Mouse (Mus musculus) heart, adult 9 months (tissue): ENCODE data around the gene Vmp1.

ENCODE experiments used
- DNase-seq, 2 experiments: peaks; one replicate each; pipeline ENCODE4 v3.0.0; 2022; ENCODE audit warnings: low spot score in 2 of 2

The Vmp1 gene

DNA sequence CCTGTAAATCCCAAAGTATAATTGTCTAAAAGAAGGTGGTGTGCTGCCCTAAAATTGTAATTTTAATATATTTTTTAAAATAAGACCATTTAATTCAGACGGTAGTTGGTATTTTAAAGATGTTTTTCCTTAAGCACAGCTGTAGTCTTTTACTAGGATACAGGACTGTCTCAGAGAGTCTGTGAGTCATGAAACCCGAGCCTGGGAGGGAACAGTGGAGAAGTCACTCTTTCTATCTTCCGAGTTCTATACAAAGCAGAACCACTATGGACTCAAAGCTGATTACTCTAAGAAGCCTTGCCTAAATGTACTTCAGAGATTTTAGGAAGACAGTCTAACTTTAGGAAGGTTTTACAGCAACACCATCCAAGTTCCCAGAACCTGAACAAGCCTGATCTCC is 81.5 kb downstream of the Vmp1 start:
- no peak for DNase-seq

DNA sequence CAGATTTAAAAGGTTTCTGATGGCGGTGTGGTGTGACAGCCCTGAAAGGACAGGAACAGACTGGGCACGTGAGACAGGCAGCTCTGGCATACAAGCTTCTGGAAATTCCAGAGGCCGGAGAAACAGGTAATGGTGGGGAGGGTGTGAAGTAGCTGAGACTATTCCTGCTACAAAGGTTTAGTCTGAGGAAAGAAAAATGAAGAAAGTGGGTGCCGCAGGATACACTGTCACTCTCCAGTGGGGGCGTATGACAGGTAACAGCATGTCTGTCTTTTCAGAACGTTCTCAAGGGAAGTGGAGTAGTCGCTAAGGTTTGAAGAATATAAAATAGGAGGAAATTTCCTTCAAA is 83.5 kb downstream of the Vmp1 start:
- DNase-seq, result no peak

DNA sequence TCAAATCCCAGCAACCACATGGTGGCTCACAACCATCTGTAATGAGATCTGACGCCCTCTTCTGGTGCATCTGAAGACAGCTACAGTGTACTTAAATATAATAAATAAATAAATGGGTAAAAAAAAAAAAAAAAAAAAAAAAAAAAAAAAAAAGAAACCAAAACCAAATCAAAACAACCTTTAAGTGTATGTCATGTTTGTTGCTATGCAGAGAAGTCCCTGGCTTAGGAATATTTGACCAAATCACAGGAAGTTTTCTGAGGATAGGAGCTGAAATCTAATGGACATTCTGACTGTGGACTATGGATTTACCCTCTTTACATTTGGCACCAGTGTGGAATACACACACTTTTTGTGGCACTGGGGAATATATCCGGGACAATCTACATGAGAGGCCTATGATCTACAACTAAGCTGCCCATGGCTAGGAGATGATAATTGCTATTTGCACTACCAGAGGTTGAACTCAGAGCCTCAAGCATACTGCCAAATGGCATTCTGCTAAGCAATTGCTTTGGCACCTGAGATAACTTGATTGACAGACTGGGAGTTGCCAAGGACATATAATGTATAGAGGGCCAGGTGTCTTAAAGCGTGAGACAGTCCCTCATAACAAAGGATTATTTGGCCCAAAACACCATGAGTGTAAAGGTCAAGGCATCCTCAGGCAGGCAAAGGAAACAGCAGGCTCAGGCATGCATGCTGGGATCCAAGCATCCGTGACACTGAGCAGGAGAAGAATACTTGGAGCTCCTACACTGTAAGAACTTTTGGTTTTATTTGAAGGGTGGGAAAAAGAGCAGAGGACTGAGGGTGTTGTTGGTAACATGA is 84.0 kb downstream of the Vmp1 start:
- no peak for DNase-seq

DNA sequence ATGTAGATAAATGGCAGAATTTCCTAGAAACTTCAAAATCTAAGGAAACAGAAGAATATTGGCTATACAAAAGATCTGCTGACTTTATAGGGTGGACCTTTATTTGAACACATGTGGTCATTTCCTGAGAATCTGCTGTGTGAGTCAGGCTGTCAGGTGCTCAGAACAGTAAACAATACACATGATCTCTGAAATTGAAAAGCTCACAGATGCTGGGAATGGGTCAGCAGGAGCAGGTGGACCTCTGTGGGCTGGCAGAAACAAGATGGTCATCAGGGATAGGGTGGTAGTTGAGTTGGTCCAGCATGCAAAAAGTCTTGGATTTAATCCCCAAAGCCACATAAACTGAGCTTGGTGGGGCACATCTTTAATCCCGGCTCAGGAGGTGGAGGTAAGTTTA is 85.1 kb downstream of the Vmp1 start:
- no peak for DNase-seq

DNA sequence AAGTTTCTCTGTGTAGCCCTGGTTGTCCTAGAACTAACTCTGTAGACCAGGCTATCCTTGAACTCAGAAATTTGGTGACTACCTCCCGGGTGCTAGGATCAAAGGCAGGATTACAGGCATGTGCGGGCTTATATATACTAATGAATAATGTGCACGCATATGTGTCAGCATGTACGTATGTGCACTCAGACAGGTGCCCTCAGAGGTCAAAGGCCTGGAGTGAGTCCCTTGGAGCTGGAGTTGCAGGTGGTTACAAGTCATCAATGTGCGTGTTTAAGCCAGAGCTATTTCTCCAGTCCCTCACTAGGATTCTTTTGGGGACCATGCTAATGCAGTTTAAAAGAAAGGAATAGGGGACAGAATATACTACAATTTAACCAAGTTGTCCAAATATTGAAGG is 85.5 kb downstream of the Vmp1 start:
- DNase-seq, result no peak

DNA sequence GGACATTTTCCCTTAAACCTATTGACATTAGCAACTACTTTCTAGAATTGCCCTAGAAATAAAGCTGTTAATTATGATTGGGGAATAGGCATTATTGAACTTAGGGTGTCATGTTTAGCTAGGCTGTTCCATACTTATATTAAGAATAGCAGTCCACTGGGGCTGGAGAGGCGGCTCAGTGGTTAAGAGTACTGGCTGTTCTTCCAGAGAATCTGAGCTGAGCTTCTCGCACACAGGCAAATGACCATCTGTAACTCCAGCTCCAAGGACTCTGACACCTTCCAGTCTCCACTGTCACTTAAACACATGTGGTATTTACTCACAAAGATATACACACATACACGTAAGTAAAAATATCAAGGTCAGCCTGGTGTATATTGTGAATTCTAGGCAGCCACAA is 86.7 kb downstream of the Vmp1 start:
- DNase-seq, result no peak

DNA sequence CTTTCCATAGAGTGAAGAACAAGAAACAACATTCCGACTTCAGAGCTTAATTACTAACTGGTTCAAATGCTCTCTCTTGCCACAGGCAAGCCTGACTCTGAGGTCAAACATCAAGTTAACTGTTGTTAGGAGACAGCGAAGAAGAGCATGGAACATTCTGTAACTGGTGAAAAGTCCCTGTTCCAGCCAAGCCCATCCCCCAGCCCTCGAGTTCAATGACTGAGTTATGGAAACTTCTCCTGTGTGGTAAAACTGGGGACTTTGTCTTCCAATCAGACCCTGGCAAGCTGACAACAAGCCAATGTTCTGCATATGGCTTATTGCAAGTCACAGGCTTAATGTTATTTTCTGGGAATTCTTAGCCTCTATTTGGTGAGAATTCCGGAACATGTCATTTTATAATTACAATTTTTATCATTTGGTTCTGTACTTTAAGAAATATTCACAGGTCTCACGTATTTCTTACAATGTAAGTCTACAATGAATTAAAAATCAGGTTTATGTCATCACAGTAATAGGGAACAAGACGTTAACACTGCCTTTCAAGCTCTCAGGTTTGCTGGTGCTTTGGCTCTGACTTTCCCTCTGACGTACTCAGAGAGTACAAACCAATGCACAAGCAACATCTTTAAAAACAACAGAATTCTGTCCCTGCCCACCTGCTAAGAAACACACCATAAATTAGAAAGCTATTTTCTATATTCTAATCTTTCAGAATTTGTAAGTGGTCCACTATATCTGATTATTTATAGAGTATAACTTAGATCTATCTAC is 87.3 kb downstream of the Vmp1 start:
- DNase-seq, result no peak

DNA sequence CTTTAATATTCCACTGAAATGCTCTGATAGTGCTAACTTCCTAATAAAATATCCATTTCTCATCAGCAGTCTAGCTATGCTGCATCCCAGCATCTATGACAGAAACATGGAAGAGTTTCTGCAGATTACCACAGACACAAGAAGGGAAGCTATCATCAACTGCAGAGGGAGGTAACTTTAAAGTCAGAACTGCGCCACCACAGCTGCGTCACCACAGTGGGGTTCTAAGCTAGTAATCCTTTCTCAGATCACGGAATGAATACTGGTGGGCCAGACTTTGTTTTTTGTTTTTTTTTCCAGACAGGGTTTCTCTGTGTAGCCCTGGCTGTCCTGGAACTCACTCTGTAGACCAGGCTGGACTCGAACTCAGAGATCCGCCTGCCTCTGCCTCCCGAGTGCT is 88.3 kb downstream of the Vmp1 start:
- no peak for DNase-seq

DNA sequence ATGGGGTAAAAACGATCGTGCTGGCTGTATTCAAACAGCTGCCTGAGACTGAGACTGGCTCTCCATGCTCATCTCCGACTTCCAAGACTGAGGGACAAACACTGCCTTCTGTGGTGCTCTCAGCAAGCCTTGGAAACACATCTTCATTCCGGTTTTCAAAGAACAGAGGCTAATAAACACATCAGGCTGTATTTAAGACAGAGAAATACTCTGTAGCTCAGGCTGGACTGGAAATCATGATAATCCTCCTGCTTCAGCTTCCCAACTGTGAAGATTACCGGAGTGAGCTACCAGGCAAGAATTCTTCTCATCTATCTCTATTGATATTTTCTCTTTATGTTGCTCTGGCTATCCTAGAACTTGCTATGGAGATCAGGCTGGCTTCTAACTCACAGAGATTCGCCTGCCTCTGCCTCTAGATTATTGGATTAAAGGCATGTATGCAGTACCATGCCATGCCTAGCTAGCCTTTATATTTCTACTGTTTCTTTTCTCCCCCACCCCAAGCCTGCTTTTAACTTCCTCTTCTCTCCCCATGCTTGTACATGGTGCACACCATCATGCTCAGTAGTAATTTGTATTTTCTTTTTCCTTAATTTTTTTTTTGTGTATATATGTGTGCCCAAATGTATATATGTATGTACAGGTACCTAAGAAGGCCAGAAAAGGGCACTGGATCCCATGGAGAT is 89.3 kb downstream of the Vmp1 start:
- DNase-seq, result no peak

DNA sequence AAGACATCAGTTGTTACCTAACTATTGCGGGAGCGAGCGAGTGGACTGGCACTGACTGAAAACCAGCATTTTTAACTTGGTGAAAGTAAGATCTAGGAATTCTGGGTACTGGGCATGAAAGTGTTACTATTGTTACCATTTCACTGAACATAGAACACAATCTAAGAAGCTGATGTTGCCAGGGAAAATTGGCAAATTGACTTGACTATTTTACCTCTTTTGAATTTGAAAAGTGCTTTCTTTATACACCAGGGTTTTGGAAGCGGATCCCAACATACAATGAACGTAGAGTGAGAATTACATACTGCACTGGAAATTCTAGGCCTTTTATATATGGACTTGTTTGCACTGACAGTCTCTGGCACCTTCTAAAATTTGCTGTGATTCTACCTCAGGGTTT is 90.2 kb downstream of the Vmp1 start:
- DNase-seq, result no peak

DNA sequence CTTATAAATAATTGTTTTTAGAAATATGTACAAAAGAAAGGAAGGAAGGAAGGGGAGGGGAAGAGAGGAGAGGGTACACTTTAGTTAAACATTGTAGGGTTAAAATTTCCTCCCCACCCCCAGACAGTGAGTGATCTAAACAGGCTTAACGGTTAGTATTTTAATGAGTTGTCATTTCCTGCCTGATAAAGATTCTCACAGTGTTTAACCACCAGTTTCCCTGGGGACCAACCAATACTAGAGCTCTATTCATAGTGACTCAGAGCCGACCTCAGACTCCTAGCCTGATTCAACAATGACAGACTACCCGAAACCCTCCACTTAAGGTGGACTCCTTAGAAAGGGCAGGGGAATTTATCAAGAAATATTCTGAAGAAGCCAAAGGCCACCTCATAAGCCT is 90.6 kb downstream of the Vmp1 start:
- peak; percentile 48 to 67 for DNase-seq

DNA sequence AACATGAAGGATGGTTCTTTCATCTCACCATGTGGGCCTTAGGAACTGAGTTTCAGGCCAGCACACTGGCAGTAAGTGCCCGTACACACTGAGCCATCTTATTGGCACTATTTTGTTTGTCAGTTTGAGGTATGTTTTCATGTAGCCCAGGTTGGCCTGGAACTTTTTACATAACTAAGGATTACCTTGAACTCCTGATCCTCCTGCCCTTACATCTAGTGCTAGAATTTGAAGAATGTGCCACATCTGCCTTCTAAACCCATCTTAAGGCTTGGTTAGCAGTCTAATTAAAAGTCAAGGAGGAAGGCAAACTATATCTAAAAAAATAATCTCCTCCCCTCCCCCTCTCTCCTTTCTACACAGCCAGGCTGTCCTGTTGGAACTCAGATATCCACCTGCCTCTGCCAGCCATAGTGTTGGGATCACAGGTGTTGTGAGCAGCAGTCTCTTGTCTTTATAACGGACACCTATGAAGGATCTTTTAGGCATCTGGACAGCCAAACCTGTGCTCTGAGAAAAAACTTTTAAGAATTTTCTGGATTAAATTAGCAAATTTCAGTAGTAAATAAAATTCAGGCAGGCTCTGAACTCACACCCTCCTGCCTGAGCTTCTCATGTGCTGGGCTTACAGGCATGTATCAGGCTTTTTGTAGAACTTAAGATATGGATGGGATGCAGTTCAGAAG is 91.6 kb downstream of the Vmp1 start:
- no peak for DNase-seq

DNA sequence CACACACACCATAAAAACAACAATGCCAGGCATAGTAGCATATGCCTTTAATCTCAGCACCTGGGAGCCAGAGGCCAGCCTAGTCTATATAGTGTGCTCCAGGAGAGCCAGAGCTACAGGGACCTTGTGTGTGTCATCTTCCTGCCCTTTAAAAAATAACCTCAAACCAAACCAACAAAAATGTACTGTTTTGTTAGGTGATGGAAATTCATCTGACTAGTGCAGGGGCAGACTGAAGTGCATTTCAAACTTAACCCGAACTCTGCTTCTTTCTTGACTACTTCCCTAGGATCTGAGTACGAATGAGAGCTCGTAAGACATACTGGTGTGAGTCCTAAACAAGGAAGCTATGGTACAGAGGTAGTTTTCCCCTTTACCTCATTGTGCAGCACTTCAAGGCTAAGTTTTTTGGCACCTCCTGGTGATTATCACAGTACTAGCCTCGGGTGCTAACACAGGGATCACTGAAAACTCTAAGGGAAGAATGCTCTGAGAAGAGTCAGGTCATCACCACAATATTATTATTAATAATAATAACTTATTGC is 92.3 kb downstream of the Vmp1 start:
- DNase-seq, result no peak

DNA sequence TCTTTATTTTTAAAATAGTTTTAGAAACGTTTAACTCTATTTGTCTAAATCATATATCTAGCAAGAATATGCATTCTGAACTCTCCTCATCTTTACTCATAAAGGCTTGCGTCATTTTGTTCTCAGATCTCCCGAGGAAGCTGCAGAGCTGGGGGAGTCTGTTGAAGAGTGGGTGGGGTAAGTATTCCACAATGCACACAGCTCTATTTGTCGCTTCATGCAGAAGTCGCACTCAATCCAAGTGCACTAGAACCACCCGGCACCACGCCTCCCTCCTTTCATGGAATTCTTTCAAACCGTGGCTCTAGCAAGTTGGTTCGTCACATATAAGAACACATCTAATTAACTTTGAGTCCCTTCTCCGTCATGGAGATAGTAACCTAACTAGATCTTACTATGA is 93.1 kb downstream of the Vmp1 start:
- no peak for DNase-seq

DNA sequence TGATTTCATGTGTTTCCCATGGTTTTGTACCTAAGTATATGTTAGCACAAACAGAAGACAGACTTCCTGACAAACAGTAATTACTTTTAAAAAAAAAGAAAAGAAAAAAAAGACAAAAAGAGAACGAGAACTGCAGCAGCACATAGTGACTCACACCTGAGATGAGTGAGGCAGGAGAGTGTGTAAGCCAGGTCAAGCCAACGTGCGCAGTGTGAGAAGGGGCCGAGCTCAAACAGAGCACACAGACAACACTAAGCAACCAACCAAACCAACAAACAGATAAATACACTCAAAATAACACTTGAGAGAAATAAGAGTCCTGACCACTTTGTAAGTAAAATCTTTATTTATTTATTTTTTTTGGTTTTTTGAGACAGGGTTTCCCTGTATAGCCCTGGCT is 93.6 kb downstream of the Vmp1 start:
- DNase-seq, result no peak

DNA sequence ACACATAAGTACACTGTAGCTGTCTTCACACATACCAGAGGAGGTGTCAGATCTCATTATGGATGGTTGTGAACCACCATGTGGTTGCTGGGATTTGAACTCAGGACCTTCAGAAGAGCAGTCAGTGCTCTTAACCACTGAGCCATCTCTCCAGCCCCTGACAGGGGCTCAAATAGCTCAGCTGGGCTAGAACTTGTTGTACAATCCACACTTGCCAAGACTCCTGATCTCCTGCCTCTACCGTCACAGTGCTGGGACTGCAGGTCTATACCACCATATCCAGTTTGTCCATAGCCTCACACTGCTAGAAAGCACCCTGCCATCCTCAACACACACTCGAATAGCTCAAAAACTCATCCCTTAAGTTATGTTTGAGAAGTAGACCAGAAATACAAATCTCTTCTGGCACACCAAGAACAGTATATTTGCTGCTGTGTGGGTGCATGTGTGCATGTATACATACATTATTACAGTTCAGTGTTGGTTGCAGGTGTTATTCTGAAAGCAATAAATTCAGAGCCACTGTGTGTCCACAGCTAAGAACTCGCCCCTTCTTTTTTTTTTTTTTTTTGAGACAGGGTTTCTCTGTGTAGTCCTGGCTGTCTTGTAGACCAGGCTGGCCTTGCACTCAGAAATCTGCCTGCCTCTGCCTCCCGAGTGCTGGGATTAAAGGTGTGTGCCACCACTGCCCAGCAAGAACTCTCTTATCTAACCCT is 94.9 kb downstream of the Vmp1 start:
- DNase-seq, result no peak

DNA sequence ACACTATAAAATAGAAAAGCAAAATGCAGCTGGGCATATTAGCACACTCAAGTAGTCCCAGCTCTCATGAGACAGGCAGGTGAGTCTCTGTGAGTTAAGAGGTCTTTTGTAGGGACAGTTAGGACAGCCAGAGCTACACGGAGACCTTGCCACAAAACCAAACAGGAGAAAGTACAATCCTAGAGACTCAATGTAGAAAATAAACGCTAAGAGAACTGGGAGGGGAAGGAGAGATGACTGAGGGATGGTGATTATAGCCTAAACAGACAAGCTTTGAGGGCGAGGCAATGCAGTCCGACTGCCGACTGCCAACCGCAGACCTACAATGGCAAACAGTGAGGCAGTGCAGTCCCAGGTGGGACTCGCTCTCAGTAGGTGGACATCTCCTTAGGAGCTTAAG is 95.8 kb downstream of the Vmp1 start:
- DNase-seq, result no peak

DNA sequence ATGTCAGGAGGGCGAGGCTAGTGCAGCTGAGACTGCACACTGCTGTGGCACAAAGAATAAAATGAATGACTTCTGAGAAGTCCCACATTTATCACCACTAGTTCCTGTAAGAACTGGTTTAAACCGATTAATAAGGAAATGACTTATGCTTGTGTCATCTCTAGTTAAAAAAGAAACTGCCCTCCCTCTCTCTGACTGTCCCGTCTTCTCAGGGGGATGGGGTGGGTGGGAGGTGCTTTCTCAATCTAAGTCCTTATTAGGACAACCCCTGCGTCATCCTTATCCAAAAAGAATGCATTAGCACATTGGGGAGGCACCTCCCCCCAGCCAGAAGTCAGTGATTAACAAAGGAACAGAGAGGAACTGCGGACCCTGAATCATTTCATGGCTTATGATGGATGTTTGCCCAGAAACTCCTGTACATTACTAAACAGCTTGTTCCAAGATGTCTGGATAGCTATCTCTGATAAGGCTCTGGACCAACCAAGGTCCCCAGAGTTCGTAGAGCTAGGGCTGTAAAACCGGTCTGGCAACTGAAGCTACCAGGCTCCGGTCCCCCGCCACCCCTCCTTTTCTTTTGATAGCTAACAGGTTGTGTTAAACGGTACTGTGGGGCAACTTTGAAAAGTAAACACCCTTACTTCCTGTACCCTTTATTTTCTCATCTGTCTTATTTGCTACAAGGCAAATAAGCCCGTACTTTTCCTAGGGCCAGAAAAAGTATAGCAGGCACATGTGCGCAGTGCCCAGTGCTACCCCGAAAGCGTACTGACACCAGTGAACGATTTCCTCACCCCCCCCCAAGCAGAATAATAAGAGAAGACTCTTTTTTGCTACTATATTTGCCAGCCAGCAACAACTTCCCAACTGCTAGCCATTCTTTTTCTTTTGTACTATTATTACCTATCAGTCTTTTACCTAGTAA is 96.5 kb downstream of the Vmp1 start:
- peak; percentile 82 for DNase-seq

DNA sequence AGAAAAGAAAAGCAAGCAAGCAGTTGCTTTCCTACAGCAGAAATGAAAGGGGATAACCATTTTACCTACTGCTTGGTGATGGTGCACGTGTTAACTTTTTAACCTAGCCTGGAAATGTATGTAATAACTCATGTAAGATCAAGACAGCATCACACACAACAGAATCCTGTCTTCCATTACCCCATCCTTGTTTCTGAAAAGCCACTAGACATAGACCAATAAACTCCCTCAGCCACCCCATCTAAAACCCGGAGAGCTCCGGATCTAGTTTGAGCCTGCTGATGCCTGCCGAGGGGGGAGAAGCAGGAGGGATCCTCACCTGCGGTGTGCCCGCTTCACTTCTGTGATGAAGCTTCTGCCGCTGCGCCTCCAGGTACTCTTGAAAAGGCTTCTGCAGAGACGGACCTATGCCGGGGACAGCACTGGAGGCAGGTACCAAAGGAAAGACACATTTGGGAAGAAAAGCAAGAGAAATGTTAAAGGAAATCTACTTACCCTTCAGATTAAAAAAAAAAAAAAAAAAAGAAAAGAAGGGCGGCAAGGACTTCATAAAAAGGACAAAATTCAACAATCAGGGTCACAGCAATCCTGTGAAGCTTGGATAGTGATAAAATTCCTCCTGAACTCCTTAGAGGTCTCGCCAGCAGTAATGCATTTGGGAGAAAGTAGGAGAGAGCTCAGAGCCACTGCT is 97.3 kb downstream of the Vmp1 start:
- DNase-seq, result no peak

DNA sequence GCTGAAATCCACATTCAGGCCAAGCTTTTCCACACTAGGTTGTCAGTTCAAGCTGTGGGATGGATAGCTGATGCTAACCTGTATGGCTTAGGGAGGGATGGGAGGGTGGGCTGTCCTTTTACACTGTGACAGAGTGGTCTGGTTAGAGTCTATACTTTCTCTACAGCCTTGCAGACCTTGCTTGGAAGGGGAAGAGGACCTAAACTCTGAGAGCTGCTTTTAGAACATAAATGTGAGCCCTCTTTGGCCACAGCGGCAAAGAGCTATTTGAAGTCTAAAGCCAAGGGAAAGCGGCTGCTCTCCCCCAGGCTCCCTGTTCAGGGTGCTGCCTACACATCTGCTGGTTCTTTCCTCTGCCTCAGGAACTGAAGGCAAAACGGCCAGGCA is 98.0 kb downstream of the Vmp1 start:
- DNase-seq, result no peak
